Mouse (Mus musculus) CH12.LX (cell line): ENCODE measurements at regions not wholly inside any gene's neighbourhood (a gene's known extent, or its start where the extent isn't known, plus 50 kb on each side); places are given as distances from the start of the nearest gene placed in this dataset.

Experiments used
- DNase-seq: peaks from one replicate; pipeline ENCODE4 v3.0.0-alpha.2; 2013; ENCODE audit errors: extremely low read depth
- H3K27ac ChIP-seq: 2 replicates; pipeline ENCODE4 v1.5.1; 2012; ENCODE audit warnings: low read depth, mild to moderate bottlenecking, control low read depth, moderate library complexity; ENCODE audit not compliant: insufficient read depth
- H3K27me3 ChIP-seq: replicated peaks from 2 replicates; pipeline ENCODE3; 2012; ENCODE audit warnings: inconsistent platforms
- H3K36me3 ChIP-seq, 2 experiments: replicated peaks in 1 of 2; 2 replicates each; pipeline versions ENCODE3 to v1.6.1; 2012; ENCODE audit warnings: inconsistent platforms in 1 of 2, low read length in 1 of 2, mild to moderate bottlenecking in 1 of 2, mixed read lengths in 1 of 2, moderate library complexity in 1 of 2; ENCODE audit not compliant: control insufficient read depth in 1 of 2, insufficient read depth in 1 of 2
- H3K4me1 ChIP-seq, 2 experiments: 2 replicates each; pipeline ENCODE4 v1.6.1; 2012; ENCODE audit warnings: inconsistent platforms in 1 of 2, moderate library complexity in 1 of 2; ENCODE audit not compliant: insufficient read depth in 2 of 2, control insufficient read depth in 1 of 2
- H3K4me2 ChIP-seq: 2 replicates; pipeline ENCODE4 v1.6.1; 2012; ENCODE audit warnings: low read depth, mild to moderate bottlenecking, control low read depth; ENCODE audit not compliant: poor library complexity, insufficient read depth, severe bottlenecking
- H3K4me3 ChIP-seq, 3 experiments: fragments of 150-350 bp in 1 of 3; sonication (generic) in 1 of 3; replicated peaks in 1 of 3; 2 replicates each; pipeline versions ENCODE3 to v1.5.1; 2011 to 2012; ENCODE audit warnings: low read depth in 2 of 3, low read length in 2 of 3, mild to moderate bottlenecking in 2 of 3, moderate library complexity in 2 of 3, control low read depth in 1 of 3, improper control_type of control experiment in 1 of 3, inconsistent platforms in 1 of 3, mixed read lengths in 1 of 3; ENCODE audit not compliant: poor library complexity in 1 of 3
- H3K79me2 ChIP-seq: replicated peaks from 2 replicates; pipeline ENCODE4 v1.6.1; 2012; ENCODE audit warnings: mild to moderate bottlenecking, moderate library complexity; ENCODE audit not compliant: control insufficient read depth, poor library complexity, insufficient read depth, severe bottlenecking; ENCODE audit errors: extremely low read depth
- H3K9ac ChIP-seq: 2 replicates; pipeline ENCODE4 v1.6.1; 2012; ENCODE audit warnings: low read depth, mild to moderate bottlenecking, control low read depth, moderate library complexity; ENCODE audit not compliant: insufficient read depth
- H3K9me3 ChIP-seq: replicated peaks from 2 replicates; pipeline ENCODE3; 2012; ENCODE audit warnings: low read length, inconsistent platforms, mixed read lengths
- CHD1 ChIP-seq: IDR thresholded peaks from 2 replicates; pipeline ENCODE4 v1.6.1; 2012; ENCODE audit warnings: low read depth, low read length, improper control_type of control experiment, inconsistent platforms
- CTCF ChIP-seq, 2 experiments: IDR thresholded peaks in 1 of 2; conservative IDR thresholded peaks in 1 of 2; 2 replicates each; pipeline ENCODE4 v1.5.1; 2011 to 2012; ENCODE audit warnings: low read depth in 2 of 2, low read length in 2 of 2, improper control_type of control experiment in 1 of 2, inconsistent platforms in 1 of 2, mild to moderate bottlenecking in 1 of 2, moderate library complexity in 1 of 2
- E2F4 ChIP-seq: IDR thresholded peaks from 2 replicates; pipeline ENCODE4 v1.6.1; 2011; ENCODE audit warnings: low read depth, low read length, improper control_type of control experiment; ENCODE audit not compliant: insufficient replicate concordance
- EP300 ChIP-seq: IDR thresholded peaks from 2 replicates; pipeline ENCODE4 v1.6.1; 2011; ENCODE audit warnings: low read length, improper control_type of control experiment
- MYC ChIP-seq: IDR thresholded peaks from 2 replicates; pipeline ENCODE4 v1.6.1; 2011; ENCODE audit warnings: low read depth, mild to moderate bottlenecking, improper control_type of control experiment, low read length
- RAD21 ChIP-seq: IDR thresholded peaks from 2 replicates; pipeline ENCODE4 v1.6.1; 2011; ENCODE audit warnings: low read depth, mild to moderate bottlenecking, low read length, improper control_type of control experiment, moderate library complexity
- TCF12 ChIP-seq: IDR thresholded peaks from 2 replicates; pipeline ENCODE4 v1.6.1; 2014; ENCODE audit warnings: low read depth, mild to moderate bottlenecking, inconsistent platforms, low read length, improper control_type of control experiment
- ZC3H11A ChIP-seq: IDR thresholded peaks from 2 replicates; pipeline ENCODE4 v1.6.1; 2012; ENCODE audit warnings: low read depth, mild to moderate bottlenecking, inconsistent platforms, low read length, improper control_type of control experiment
- ZKSCAN1 ChIP-seq: IDR thresholded peaks from 2 replicates; pipeline ENCODE4 v1.6.1; 2012; ENCODE audit warnings: low read depth, inconsistent platforms, low read length, improper control_type of control experiment, borderline replicate concordance
- ZNF384 ChIP-seq: IDR thresholded peaks from 2 replicates; pipeline ENCODE4 v1.6.1; 2012; ENCODE audit warnings: low read depth, low read length, improper control_type of control experiment, inconsistent platforms
- dilution Hi-C: fragments of 300-500 bp; cut with MboI; formaldehyde crosslinking; loops from 2 replicates; pipeline ENCODE4 v1.14.3; 2020; ENCODE audit warnings: low sequenced_read_pairs; ENCODE audit not compliant: extremely low pct_unique_long_range_greater_than_20kb, extremely low pct_ligation_motif_present
- in situ Hi-C: fragments of 300-500 bp; cut with MboI; formaldehyde crosslinking; loops from 3 replicates; pipeline ENCODE4 v1.14.3; 2019; ENCODE audit warnings: low sequenced_read_pairs, low pct_ligation_motif_present, low pct_unique_long_range_greater_than_20kb, mixed read lengths

- dilution Hi-C loops (no loop called here), in situ Hi-C loops (no loop called here)
- Histone ChIP-seq H3K27ac (no peak overlapping the region), H3K4me1 (no peaks in the 10 kb centered on the region), H3K27me3 (no peaks in the 10 kb centered on the region), H3K79me2 (no peaks in the 10 kb centered on the region), H3K36me3 (no peaks in the 10 kb centered on the region), H3K9ac (no peak overlapping the region), H3K9me3 (no peaks in the 10 kb centered on the region), H3K4me2 (no peak overlapping the region), H3K4me3 (no peak overlapping the region)
- no peak for TF ChIP-seq ZKSCAN1
- no peak for DNase-seq
Observed at GRCm38 (mm10) chr15:3171774-3172173, 96.6 kb upstream of the Selenop start.

- no peaks in the 10 kb centered on the region for H3K79me2 ChIP-seq
- no peak overlapping the region for H3K9ac ChIP-seq
- H3K9me3 ChIP-seq: no peaks in the 10 kb centered on the region
- no peaks in the 10 kb centered on the region for H3K4me1 ChIP-seq
- H3K27ac ChIP-seq: no peak overlapping the region
- no peaks in the 10 kb centered on the region for H3K36me3 ChIP-seq
- H3K4me2 ChIP-seq: no peak overlapping the region
- in situ Hi-C loops (no loop called here), dilution Hi-C loops (no loop called here)
- H3K27me3 ChIP-seq: no peaks in the 10 kb centered on the region
- DNase-seq: peak; percentile 6
- H3K4me3 ChIP-seq: no peak overlapping the region
- TF ChIP-seq E2F4: no peak
- no peak for TF ChIP-seq TCF12
- no peak for TF ChIP-seq MYC
- TF ChIP-seq CHD1: no peak
- no peak for TF ChIP-seq EP300
- no peak for TF ChIP-seq ZC3H11A
Observed at GRCm38 (mm10) chr15:3174072-3174471, 94.3 kb upstream of the Selenop start.

GRCm38 (mm10) chr15:3174848-3175247 is 93.5 kb upstream of the Selenop start:
- Histone ChIP-seq H3K9ac (no peak overlapping the region), H3K79me2 (no peaks in the 10 kb centered on the region), H3K36me3 (no peaks in the 10 kb centered on the region), H3K4me1 (no peaks in the 10 kb centered on the region), H3K27ac (no peak overlapping the region), H3K9me3 (no peaks in the 10 kb centered on the region), H3K4me3 (no peak overlapping the region), H3K4me2 (no peak overlapping the region), H3K27me3 (no peaks in the 10 kb centered on the region)
- TF ChIP-seq RAD21: peak; percentile 34
- peak in 1 of 2 experiments; percentile 29; a peak in 2 of 4 replicates for TF ChIP-seq CTCF (conservative IDR thresholded peaks at IDR 0.05 in 1 of 2, IDR thresholded peaks at IDR 0.05 in 1 of 2; ENCODE audit: low read depth in 2 of 2, low read length in 2 of 2)
- no peak for TF ChIP-seq ZNF384
- peak; percentile 47 for DNase-seq
- dilution Hi-C loops: no loop called here
- in situ Hi-C loops: no loop called here
